Mouse (Mus musculus) skeletal muscle tissue, adult 2 months (tissue): ENCODE results near the gene Cysrt1.

Experiments
- DNase-seq: peaks from one replicate; pipeline ENCODE4 v3.0.0-alpha.2; 2012; ENCODE audit warnings: low read depth, low spot score

The Cysrt1 gene

DNA sequence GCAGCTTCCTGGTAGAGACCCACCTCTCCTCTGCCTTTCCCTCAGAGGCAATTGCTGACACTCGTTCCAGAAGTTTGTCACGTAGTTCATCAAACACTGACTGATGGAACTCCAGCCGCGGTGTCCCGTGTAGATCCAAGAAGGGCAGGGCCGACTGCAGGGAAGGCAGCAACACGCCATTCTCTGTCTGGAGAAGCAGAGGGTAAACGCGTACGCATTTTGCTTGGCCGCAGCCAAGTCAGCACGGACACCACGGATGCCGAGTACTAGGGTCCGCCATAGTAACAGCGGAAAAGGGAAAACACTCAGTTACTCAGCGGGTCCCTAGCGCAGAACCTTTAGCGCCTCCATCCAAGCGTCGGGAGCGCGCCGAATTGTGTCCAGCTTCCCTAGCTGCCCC lies 31.6 kb downstream of the Cysrt1 start:
- no peak for DNase-seq

DNA sequence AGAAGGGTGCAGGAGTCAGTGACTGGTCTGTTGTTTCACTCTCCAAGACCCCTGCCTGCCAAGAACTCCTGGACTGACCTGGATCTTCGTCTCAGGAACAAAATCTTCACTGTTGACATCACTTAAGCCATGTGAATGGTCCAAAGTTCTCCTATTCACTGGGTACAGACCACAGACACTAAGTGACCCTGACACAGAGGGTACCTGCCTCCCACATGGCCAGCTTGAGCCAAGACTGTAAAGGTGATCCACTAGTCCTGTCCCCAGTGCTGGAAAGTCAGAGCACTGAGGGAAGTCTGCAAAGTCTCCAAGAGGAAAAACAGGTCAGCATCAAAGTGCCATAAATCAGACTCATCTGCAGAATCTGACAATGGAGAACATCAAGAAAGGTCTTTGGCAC lies 34.7 kb downstream of the Cysrt1 start:
- DNase-seq: no peak

GRCm38 (mm10) chr2:25203631-25204214 lies 38.5 kb downstream of the Cysrt1 start:
- DNase-seq: no peak

- no peak for DNase-seq
Observed at GRCm38 (mm10) chr2:25200631-25201030, 41.6 kb downstream of the Cysrt1 start.

GRCm38 (mm10) chr2:25197946-25198345 lies 44.3 kb downstream of the Cysrt1 start:
- DNase-seq: no peak

DNA sequence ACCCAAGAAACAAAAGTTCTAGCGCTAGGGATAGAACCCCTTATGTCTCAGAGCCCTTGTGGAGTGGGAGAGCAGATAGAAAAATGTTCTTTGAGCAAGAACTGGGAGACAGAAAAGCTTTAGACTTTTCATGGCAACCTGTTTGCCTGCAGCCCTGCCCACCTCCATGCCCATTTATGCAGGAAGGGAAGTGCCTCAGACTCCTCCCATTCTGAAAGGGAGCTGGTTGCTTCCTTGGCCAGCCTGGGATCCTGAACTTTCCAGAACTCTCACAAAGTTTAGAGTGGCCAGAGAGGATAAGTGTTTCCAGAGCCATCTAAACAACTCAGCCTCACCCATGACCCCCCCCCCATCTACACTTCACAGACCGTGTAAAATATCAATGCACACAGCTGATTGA lies 45.1 kb downstream of the Cysrt1 start:
- DNase-seq: no peak

DNA sequence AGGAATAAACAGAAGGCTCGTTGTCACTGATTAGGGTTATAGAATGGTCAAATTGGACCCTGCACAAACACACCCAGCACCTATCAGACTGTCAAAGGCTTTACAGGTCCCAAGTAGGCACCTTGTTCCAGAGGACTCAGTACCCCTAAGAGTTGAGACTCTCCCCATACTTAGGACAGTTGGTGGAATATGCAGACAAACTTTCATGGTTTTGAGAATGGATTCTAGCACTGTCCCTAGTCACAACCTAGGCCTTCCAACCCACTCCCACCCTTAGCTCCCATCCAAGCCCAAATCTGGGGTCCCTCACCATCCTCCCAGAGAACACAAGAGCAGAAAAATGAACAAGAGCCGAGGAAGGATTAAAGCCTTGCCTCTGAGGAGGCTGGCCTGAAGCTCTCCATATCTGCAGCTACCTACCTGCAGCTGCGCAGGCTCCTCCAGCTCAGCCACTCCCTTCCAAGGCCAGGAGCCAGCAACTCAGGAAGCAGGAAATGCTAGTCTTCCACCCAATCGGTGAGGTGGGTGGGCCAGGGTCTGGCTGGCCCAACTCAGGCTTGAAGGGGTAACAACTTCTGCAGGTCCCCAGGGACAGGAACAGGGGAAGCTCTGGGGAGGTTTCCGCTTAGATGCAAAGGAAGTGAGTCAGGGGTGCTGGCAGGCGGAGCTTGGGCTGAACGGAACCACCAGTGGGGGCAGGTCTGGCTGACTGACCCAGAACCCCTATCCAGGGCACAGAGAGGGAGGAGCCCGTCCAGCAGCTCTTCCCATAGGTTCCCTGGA lies 45.9 kb downstream of the Cysrt1 start, which contains the start of gene Tor4a:
Gene Tor4a (minus strand): TSS at position 715 of the 783 bp plus-strand sequence.
- DNase-seq: peak; percentile 85

DNA sequence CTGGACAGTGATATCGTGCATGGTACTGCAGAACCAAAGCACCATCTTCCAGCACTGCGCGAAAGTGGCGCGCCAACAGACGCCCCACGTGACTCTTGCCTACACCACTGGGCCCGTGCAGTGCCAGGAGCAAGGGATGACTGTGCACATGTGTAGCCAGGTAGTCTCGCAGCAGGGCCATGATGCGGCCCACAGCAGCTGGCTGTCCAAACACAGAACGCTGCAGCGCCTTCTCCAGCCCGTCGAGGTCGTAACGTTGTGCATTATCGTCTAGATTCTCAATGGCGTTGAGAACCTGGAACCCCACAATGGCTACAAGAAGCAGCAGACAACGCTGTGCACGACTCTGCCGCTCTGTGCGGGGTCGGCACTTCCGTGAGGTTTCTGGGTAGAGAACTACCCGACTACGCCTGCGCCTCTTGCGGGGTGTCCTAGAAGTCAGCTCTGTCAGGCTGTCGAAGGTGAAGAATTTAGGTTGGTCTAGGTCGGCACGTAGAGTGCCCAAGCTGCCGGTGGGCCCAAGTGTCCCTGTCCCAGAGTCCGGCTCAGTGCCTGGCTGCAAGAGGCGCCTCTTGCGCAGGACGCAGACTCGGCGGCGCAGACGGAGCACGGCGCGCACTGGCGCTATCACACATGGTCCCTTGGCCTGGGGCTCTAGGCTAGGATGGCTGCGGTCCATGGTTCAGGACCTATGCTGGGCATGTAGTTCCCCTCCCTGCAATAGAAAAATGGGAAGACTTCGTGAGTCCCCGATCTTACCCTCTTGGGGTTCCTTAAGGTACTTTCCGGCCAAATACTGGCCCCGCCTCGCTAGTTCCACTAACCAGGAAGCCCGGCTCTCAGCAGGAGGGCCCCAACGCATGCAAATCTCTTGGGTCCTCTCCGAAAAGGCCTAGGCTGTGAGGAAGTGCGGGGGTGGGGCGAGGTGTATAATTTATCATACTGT lies 46.8 kb downstream of the Cysrt1 start:
- DNase-seq: no peak

- DNase-seq: no peak
Observed at GRCm38 (mm10) chr2:25194486-25195171, 47.6 kb downstream of the Cysrt1 start.

- DNase-seq: no peak
Observed at GRCm38 (mm10) chr2:25194006-25194405, 48.2 kb downstream of the Cysrt1 start.

DNA sequence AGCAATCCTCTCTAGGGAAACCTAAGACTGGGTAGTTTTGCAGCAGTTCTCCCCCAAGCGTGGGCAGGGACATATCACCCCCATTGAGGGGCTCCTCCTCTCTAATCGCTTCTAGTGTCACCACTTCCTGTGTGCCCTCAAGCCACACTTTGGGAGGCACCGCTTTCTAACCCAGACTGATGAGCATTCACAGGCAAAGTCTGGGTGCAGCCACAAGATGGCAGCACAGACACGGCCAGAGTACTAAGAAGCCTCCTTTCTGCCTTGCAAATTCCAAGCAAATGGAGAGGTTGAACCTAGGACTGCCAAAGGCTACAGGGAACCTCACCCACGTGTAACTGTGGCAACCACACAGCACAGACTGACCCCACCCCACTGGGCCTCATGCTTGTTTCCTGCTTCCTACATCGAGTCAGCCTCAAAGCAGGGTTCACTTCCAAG lies 48.9 kb downstream of the Cysrt1 start:
- peak; percentile 85 for DNase-seq
